Mouse (Mus musculus) heart, adult 2 months (tissue): ENCODE results near the gene Fbxo9.

Experiments used
- CTCF ChIP-seq: fragments of 200-600 bp; IDR thresholded peaks from 2 replicates; pipeline ENCODE4 v1.8.1; 2022; ENCODE audit warnings: antibody characterized with exemption, mild to moderate bottlenecking, moderate library complexity
- EP300 ChIP-seq: fragments of 200-500 bp; IDR thresholded peaks from 2 replicates; pipeline ENCODE4 v1.6.1; 2011; ENCODE audit warnings: low read depth, low read length, control low read depth; ENCODE audit not compliant: insufficient read depth

DNA sequence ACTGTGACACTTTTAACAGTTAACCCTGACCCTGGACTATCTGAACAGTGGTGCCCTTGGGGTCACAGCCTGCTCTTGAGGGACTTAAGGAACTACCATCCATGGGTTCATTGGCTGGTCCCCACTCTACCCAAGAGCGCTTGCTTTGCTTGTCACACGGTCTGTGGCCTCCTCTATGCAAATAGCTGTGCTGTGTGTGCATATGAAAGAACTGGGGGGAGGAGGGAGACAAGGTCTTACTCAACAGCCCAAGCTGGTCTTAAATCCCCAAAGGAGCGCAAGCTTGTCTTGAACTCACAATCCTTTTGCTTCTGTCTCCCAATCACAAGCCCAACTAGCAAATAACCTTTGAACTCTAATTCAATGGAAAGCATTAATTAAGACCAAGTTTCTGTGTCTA lies 54.6 kb downstream of the Fbxo9 start:
- TF ChIP-seq CTCF, result no peak
- no peak for TF ChIP-seq EP300
